Mouse (Mus musculus): ENCODE results near the gene Tac2. TPM values are rescaled to one million over a fixed set of nuclear protein-coding genes. Genes with fewer than 3 reads are reported as not detected.

Gene Tac2
- total RNA-seq (2021) = under 1 TPM in 1 of 2 experiments, not detected in 1; 0.38 TPM
- long read RNA-seq, experiment 1 = 0 reads
- long read RNA-seq, experiment 2 = 0 reads

DNA sequence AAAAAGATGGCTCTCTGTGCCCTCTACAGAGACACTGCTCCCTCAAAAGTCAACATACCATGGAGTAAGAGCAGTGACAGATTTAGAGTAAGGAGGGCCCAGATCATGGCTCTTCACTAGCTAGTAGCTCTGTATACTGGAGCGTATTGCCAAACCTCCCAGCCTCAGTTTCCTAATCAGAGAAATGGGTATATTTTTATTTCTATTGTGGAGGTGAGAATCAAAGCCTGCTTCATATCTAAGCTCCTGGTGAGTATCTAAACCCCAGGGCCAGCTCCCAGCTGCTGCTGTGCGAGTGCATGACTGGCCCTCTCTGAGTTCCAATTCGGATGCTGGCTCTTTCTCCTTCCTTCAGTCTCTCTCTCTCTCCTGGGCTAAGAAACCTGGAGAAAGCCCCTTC is at the start of gene Tac2:
TSS of gene Tac2 (plus strand) at position 301 of the 400 bp plus-strand sequence.
- DNase-seq = no peak

DNA sequence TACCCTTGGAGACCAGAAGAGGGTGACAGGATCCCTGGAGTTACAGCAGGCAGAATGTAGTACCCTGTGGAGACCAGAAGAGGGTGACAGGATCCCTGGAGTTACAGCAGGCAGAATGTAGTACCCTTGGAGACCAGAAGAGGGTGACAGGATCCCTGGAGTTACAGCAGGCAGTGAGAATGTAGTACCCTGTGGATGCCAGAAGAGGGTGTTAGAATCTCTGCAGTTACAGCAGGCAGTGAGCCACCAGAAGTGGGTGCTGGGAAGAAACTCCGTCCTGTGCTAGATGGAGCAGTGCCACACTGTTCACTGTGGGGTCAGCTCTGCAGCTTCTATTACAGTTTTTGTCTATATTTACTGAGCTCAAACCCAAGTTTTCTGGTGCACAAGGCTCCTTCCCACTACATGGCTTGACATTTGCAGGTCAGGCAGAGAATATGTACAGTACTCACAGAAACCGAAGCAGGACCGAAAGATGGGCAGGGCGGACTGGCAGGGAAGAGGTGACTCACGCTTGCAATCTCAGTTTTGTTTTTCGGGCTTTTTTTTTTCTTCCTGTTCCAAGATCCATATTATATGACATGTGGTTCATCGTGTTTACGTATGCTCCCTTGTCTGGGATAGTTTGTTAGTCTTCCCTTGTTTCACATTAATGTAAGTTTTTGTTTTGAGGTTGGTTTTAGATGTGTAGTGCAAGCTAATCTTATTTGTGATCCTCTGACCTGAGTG is 49.3 kb upstream of the Tac2 start:
- peak; percentile 73 for DNase-seq

DNA sequence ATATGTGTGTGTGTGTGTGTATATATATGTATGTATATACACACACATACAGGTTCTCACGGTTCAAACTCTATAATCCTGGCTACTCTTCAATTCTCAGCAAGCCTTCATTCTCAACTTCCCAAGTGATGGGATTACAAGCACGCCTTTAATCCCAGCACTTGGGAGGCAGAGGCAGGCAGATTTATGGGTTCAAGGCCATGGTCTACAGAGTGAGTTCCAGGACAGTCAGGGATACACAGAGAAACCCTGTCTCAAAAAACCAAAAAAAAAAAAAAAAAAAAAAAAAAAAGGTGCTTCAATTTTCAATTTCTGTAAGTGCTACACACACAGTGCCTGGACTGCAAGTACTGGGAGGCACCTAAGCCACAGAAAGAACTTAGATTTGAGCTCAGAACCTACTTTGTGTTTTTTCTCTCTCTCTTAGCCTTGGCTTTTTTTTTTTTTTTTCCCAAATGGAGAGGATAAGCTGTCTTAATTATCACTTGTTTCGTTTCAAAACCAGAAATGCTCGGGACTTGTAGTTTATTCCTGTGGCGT is 48.3 kb upstream of the Tac2 start:
- DNase-seq = no peak

DNA sequence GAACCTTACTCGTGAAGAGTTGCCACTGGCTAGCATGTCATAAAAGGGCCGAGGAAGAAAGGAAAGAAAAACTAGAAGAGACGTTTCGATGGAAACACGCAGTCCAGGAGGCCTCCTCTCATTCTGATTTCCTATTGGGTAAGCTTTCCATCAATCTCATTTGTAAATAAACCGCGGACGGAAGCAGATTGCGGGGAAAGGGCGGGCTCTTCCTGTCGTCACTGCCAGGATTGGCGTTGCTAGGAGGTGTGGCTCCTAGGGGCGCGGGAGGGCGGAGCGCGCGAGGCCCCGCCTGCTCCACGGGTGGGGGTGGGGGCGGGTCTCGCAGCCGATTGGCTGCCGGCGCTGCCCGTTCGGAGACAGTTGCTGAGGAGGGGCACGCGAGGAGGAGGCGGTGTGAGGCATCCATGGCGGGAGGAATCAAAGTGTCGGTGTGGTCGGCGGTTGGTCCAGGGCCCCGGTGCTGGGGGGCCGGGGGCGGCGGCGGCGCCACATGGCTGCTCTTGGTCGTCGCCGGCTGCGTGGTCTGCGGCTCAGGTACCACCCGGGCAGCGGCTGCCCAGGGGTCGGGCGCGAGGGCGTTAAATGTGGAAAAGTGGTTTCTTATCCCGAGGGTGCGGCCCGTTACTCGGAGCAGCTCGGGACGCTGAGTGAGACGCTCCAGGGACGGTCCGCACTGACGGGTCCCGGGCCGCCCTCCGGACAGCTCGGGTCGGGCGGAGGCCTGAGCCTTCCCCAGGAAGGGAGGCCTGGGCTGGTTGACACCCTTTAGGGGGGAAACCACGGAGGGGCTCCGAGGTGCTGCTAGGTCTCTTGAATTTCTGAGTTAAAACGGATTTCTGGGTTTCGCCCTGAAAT is 47.4 kb upstream of the Tac2 start:
- DNase-seq = peak; percentile 90

DNA sequence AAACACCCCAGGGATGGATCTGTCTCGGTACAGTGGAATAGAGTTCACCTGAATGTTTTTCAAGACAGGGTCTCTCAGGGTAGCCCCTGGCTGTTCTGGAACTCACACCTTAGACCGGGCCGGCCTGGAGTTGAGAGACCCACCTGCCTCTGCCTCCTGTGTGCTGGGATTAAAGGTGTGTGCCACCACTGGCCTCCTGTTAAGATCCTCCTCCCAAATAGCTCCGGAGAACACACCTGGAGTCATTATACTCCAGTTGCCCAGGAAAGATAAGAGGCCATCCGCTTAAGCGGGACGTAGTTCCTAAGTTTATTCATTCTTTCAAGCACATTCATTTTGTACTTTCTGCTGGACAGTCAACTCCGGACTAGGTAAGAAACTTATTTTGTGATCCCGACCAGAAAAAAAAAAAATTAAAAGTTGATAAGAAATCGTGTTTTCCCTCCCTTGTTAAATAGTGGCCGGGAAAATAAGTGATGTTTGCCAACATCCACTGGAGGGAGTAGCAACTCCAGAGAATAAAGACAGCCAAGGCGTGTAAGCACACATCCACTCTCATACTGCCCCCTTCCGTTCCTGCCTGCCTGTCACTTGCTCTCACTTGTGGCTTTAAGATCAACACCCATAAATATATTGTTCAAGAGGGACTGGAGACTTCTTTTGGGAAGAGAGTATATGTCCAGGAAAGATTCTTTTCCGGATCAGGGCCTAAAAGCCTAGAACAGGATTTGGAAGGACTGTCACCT is 46.5 kb upstream of the Tac2 start:
- DNase-seq = no peak

DNA sequence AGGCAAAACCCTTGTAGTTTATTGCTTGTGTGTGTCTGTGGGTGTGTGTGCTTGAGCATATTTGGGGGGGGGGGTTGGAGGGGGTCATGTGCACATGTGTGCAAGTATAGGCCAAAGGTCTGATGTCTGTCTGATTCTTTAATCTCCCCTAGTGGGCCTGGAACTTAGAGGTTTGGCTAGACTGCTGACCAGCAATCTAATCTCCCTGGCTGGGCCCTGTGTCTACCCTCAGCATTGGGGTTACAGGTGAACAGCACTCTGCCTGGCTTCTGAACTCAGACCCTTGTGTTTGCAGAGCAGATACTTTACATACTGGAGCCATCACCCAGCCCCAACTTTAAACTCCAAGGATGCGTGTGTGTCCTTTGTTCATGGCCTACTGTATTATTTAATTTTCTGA is 45.1 kb upstream of the Tac2 start:
- DNase-seq = no peak

DNA sequence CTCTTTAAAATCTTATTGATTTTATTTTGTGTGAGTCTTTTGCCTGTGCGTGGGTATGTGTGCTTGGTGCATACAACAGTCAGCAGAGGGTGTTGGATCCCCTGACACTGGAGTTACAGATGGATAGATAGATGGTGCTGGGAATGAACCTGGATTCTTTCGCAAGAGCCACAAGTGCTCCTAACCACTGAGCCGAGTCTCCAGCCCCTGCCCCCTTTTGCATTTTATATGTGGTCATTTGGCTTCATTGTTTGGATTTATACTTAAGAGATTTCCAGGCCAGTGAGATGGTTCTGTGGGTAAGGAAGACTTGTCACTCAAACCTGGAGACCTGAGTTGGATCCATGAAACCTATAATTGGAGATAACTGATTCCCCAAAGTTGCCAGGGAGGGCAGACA is 44.4 kb upstream of the Tac2 start:
- no peak for DNase-seq

DNA sequence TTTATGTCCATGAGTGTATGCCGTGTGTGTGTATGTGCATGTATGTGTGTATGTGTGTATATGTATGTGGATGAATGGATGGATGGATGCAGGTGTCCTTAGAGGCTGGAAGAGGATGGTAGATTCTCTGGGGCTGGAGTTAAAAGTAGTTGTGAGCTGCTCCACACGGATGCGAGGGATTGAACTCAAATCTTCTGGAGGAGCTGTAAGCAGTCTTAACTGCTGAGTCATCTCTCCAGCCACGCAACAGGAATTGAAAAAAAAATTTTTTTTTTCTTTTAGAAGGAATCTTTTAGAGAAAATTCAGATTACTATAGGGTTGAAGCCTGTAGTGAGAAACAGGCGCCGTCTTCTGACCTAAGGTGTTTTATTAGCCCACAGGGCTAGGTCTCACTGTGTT is 41.4 kb upstream of the Tac2 start:
- no peak for DNase-seq

DNA sequence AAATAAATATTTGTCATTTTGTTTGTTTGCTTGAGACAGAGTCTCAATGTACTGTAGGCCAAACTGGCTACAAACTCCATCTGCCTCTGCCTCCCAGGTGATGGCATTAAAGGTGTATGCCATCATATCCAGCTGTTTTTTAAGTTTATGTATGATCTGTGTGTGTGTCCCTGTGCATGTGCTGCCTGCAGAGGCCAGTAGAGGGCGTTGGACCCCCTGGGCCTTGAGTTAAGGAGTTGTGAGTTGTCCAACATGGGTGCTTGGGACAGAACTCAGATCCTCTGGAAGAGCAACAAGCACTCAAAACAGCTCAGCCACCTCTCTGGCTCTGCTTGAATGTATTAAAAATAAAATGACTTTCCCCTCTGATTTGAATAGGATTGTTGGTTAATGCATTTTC is 33.2 kb upstream of the Tac2 start:
- DNase-seq = no peak

DNA sequence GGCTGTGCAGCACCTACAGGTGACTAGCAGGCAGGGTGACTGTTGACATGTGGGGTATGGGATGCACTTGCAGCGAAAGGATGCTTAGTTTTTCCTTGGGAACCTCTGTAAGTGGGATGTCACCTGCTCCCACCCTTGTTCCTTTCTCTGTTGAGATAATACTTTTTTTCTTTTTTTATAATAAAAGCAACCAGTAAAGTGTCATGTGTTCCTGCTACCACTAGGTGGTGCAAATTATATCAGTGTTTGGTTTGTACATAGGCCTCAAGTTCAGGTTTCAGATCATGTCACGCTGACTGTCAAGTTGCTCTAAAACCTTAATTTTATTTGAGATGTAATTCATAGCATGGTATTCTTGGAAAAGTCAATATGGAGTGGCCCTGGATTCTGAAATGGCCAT is 29.6 kb upstream of the Tac2 start:
- DNase-seq = no peak

DNA sequence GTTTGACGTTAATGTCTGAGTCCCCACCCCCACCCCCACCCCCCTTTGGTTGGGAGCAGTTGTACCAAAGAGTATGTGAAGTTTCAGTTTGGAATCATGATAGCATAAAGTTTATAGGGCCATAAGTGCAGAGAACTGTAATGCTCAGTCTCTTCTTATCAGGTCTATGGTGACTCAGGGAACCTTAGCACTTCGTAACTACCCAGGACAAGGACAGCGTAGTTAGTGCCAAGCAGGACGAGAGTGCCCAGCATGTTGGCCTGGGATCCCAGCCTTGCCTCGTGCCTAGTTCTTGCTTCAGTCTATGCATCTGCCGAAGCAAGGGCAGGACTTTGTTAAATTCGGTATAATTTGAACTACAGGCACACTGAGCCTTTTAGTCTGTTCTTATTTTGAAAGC is 28.5 kb upstream of the Tac2 start:
- DNase-seq = no peak

DNA sequence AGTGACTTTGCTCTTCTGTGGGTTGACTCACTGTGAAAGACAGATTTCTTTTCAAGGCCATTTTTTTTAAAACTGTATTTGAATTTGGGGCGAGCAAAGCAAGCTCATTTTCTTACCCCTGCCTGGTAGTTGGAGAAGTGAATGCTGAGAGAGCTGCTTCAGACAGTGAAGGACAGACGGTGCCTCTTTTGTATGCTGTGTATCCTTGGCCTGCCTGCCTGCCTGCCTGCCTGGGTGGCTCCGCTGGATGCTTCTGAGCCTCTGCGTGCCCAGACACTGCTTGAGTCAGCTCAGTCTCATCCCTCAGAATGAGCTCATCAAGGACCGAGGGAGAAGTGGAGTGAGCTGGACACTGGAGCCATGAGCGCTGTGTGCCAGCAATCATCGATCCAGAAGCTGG is 25.3 kb upstream of the Tac2 start:
- no peak for DNase-seq

DNA sequence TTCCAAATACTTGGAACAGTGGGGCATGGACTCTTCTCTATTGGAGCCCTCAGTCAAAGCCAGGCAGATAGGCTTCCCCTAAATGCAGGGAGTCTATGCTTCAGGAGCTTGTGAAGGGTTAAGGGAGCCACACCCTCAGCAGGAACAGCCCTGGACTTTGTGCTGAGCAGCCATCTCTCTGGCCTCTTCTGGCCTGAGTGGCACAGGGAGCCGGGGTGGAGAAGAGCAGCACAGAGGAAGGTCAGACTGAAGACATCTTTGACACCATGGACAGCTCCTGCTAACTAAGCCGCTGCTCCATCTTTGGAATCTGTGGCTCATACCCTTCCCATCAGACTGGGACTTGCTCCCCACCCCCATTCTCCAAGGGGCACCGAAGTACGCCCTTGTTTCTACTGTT is 21.0 kb upstream of the Tac2 start:
- no peak for DNase-seq

DNA sequence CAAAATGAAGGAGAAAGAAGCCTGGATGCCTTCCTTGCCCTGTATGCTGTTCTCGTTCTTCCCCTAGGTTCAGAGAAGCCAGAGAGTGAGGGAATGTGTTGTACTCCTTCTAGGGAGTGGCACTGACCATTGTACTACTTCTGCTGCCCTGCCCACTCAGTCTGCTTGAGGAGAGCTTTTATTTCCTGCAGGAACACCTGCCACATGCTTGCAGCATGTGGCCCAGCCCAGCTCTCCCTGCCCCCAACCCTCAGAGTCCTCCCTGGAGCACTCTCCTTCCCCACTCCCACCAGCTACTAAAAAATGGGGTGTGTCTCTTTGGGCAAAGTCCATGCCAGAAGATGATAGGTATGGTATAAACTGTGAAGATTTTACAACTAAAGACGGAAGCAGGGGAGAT is 20.0 kb upstream of the Tac2 start:
- DNase-seq = no peak

DNA sequence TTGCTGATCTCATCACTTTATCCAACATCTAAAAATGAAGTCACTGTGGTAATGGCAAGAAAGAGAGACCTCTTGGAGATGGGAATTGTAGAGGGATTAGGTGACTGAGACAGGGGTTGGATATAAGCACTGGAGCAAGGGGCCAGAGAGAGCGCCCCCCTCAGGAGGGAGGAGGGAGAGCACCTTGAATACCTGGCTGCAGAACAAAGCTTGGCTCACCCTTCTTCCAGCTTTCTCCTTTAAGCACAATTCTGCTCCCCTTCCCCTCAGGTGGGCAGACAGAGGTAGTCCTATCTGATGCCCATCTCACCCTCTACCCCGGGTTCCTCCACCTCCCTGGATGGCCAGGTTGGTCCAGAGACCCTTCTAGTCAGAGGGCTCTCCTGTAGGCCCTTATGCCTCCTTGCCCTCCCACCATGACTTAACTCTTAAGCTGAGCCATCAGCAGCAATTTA is 19.5 kb upstream of the Tac2 start, which contains the start of gene Myo1a:
TSS of gene Myo1a (plus strand) at position 405 of the 455 bp plus-strand sequence.
- DNase-seq = no peak

DNA sequence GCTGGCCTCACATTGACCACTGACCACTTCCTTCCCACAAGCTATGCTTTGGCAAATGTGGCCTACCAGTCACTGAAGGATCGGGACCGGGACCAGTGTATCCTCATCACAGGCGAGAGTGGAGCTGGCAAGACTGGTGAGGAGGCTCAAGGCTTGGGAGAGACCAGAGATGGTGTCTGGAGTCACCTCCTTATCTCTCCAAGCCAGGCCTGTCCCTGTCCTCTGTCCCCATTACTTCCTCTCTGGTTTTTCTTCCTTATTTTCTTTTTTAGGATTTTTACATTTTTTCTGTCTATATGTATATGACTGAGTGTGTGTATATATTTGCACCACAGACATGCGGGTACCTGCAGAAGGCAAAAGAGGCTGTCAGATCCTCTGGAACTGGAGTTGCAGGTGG is 18.5 kb upstream of the Tac2 start:
- no peak for DNase-seq

DNA sequence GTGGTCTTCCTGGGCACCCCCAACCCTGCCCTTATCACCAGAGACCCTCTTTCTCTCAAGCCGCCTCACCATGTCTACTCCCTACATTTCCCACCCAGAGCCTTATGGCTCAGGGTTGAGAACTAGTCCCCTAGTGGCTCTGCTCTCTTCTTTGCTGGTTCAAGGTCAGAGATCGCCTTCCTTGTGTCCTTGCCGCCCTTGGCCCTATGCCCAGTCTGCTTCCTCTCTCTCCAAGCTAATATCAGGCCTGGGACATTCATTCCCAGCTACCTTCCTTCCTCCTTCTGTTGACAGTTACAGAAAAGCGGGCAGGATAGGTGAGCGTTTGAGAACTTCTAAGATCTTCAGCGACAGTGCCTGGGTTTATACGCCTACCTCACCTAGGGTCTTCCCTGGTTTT is 16.6 kb upstream of the Tac2 start:
- no peak for DNase-seq

DNA sequence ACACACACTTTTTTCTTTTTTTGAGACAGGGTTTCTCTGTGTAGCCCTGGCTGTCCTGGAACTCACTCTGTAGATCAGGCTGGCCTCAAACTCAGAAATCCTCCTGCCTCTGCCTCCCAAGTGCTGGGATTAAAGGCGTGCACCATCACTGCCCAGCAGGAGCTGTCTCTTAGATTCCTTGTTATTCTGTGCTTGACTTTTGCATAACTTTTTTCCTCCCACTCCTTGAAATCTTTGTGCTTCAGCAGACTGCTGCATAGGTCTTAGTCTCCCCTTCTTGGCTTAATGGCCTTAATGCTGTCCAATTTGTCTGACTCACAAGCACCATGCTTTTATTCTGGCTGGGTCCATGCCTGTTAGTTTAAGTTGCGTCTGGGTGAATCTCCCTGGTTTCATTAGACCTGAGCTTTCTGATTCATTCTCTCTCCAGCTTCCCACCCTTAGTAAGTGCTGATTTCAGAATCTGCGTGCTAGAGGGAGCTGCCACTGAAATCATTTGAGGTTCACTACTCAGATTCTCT is 15.4 kb upstream of the Tac2 start:
- DNase-seq = no peak

DNA sequence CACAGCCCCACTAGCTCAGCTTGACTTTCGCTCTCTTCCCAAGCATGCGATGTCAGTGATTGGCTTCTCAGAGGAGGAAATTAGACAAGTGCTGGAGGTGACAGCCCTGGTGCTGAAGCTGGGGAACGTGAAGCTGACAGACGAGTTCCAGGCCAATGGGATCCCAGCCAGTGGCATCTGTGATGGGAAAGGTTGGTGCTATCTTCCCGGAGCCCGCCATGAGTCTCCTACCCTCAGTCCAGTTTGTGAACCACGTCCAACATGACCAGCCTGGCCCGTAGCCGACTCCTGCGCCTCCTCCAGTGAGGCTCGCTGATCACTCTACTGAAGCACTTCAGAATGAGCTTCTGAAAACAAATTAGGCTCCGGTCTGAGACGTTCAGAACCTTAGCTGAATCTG is 13.9 kb upstream of the Tac2 start:
- DNase-seq = no peak

DNA sequence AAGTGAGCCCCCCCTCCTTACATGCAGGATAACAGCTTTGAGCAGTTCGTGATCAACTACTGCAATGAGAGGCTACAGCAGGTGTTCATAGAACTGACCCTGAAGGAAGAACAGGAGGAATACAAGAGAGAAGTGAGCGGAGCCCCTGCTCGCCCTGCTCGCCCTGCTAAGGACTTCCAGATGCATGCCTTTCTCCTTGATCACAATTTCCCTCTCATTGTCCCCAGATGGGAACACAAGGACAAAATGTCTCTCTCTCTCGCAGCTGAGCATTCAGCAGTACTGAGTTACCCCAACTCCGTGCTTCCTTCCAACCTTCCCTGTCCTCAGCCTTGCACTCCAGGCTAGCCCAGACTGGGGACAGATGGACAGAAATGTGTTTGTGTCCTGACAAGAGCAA is 11.5 kb upstream of the Tac2 start:
- no peak for DNase-seq

DNA sequence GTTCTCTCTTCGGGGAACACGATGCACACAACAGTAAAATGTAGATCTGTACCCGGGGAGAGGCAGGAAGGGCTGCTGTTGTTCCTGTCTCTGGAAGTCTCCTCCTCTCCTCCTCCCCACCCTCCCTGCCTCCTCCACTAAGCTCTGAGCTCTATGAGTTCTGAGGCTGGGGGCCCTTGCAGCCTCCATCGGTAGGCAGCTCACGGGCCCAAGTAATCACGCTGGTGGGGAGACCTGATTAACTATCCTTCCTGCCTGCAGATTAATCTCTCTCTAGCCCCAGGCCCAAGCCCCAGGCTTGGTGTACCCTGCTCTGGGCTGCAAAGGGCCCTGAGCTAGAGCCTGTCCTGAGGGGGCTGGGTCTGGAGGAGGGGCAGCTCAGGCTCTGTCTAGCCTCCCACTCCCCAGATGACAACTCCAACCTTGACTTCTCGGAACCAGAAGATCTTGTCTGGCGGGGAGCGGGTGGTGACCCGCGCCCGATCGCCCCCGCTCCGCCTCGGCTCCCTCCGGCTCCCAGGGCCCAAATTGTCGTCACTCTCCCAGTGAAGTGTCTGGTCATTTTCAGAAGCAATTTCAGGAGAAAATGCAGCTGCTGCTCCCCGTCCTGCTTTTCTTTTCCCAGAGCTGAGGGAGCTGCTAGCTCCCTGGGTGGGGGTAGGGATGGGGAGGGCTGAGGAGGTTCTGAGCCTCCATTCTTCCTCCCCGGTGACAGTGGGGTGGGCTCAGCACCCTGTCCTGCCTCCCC is 2.4 kb upstream of the Tac2 start:
- no peak for DNase-seq

DNA sequence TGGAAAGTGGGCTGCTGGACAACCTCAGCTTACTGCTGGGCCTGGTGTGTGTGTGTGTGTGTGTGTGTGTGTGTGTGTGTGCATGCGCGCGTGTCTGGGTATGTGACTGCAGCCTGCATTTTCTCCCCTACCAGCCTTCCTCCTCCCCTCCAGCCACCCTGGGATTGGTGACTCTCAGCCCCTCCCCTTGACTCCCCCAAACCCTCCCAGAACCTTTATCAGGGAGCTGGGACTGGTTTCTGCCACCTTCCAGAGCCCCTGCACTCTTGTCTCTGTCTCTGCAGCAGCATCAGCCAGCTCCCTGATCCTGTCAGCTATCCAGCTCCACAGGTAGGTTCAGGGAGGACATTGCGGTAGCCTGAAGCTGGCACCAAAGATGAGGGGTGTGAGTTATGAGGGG is 858 bp downstream of the Tac2 start:
- DNase-seq = no peak
